Mouse (Mus musculus) kidney, adult 9 months (tissue): ENCODE results near the gene Morf4l1.
"Not testable (repeated sequence)": the region's sequence is repeated elsewhere in the genome, so short reads cannot be mapped to it uniquely, and the experiment has no call there.

Experiments
- DNase-seq: peaks from one replicate; pipeline ENCODE4 v3.0.0; 2022

The Morf4l1 gene

GRCm38 (mm10) chr9:90113651-90114566 is 665 bp downstream of the Morf4l1 start:
- peak; percentile 94 for DNase-seq

GRCm38 (mm10) chr9:90113151-90113550 is 1.4 kb downstream of the Morf4l1 start:
- DNase-seq: no peak

- DNase-seq: no peak
Observed at GRCm38 (mm10) chr9:90109386-90109785, 5.2 kb downstream of the Morf4l1 start.

GRCm38 (mm10) chr9:90108272-90108671 is 6.3 kb downstream of the Morf4l1 start:
- no peak for DNase-seq

DNA sequence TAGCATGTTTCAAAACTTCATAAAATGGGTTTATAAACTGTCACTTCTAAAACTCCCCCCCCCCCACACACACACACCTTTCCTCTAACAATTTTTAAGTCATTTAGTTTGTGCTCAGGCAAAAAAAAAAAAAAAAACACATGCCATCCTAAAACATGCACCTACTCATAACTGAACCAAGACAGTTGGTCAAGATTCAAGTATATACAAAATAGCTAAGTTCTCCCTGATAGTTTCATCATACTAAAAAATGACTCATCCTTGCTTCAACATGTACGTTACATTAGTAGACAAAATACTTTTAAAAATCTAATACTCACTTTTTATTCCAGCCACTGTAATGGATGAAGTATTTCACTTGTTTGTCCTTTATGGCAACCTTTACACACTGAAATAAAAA is 7.7 kb downstream of the Morf4l1 start:
- DNase-seq: no peak

DNA sequence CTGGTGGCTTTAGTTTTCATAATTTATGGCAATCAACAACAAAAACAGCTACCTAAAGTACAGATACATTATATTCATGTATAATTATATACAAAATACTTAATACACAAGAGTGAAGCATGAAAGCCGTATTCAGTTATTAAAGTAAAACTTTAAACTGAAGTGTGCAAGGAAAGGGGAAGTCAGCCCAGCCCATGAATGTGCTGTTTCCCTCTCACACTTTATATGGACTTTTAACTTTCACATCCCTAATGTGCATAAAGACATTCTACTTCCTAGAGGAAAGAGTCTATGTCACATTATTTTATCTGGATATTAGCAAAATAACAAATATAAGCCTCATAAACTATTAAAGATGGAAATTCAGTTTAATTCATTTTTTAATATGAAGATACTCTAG is 9.1 kb downstream of the Morf4l1 start:
- DNase-seq: no peak

GRCm38 (mm10) chr9:90100760-90101159 is 13.8 kb downstream of the Morf4l1 start:
- no peak for DNase-seq

- DNase-seq: no peak
Observed at GRCm38 (mm10) chr9:90098934-90099333, 15.6 kb downstream of the Morf4l1 start.

DNA sequence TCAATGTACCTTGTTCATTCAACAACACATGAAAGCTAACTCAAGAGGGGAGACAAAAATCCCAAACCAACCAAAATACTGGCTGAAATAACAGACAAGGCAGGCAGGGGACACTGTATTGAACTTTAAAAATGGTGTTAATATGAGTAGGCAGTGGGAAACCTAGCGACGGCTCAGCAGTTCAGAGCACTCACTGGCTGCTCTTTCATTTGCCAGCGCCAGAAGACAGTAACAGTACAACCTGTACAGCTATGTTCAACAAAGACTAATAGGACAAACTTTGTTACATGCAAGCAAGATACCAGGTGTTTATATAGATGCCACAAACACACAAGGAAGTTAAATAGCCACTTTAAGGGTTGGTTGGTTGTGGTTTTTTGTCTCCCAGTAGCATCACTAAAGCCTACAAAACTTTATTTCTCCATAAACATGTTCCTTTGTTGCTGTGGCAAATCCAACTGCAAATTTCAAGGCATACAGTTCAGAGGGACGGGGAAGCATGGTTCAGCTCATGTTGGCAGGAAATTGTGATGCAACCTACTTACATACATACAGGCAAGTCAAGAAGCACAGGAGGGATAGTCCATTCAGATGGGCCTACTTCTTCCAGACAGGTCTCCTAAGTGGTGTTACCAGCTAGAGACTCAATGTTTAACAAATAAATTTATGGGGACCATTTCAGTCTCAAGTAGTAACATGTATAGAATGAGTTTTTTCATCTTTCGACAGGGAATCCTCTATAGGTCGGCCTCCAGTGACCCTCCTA is 25.1 kb downstream of the Morf4l1 start:
- no peak for DNase-seq

- no peak for DNase-seq
Observed at GRCm38 (mm10) chr9:90087906-90088485, 26.6 kb downstream of the Morf4l1 start.

DNA sequence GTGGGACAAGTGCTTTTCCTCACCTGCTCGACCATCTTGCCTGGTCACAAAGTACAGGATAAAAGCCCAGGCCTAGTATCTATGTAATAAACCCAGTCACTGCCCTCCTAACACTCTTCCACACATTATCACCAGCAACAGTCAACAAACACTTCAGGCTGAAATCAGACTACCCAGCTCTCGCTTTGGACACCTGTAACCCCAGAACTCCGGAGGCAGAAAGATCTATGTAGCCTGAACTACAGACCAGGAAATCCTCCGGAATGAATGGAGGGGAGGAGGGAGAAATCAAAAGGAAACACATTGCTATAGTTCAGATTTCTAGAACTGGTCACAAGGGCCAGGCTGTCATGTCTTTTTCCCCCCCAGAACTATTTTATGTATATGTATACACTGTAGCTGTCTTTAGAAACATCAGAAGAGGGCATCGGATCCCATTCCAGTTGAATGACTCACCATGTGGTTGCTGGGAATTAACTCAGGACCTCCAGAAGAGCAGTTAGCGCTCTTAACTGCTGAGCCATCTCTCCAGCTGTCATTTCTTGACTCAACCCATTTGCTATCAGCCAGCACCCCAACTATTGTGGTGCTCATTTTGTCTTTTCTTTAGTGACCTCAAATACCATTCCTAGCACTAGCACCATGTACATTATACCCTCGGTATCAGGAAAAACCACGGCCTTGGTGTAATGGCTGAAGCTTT is 29.7 kb downstream of the Morf4l1 start:
- DNase-seq: no peak

GRCm38 (mm10) chr9:90084152-90084551 is 30.4 kb downstream of the Morf4l1 start:
- DNase-seq: no peak

DNA sequence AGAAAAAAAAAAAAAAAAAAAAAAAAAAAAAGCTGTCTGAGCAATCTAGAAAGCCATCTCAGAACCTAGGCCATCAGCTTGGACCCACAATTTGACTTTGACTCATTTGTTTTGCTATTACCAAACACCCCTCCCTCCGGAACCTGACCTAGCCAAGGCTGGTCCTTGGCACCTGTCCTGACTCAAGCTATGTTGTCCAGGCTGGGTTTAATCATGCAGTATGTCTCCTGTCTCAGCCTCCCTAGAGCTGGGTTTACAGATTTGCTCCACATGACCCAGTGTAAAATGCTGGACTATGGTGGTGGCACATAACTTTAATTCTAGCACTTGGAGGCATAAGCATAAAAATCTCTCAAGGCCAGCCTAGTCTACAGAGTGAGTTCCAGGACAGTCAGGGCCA is 31.6 kb downstream of the Morf4l1 start:
- DNase-seq: no peak

DNA sequence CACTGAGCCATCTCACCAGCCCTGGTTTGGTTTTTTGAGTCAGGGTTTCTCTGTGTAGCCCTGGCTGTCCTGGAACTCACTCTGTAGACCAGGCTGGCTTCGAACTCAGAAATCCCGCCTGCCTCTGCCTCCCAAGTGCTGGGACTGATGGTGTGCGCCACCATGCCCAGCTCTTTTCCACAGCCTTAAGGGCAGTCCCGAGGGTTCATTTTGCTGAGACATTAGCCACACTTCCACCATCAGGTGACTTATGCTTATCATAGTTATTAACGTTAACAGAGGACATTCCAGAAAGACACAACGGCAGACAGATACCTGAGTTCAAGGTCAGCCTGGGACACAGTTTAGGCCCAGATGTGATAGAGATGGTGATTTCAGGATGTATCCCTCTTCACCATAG is 32.6 kb downstream of the Morf4l1 start:
- DNase-seq: not testable (repeated sequence)

- DNase-seq: peak; percentile 81
Observed at GRCm38 (mm10) chr9:90076849-90077461, 37.6 kb downstream of the Morf4l1 start.

GRCm38 (mm10) chr9:90076131-90076530 is 38.4 kb downstream of the Morf4l1 start:
- no peak for DNase-seq

DNA sequence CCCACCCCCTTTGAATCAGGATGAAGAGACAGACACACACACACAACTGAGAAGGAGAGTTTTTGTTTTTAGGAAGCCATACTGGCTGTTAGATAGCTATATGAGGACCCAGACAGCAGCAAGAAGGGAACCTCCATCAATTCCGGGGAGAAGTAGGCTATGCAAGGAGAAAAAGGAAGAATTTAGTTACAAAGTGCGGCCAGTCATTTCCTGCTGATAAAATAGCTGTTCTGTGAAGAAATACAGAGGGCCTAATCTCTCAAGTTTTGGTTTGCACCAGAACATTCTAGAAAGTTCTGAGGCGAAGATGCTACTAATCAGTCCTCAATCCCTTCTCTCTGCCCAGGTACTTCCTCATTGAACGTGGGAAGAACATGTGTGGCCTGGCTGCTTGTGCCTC is 39.2 kb downstream of the Morf4l1 start:
- DNase-seq: no peak

- DNase-seq: no peak
Observed at GRCm38 (mm10) chr9:90070174-90070573, 44.4 kb downstream of the Morf4l1 start.

DNA sequence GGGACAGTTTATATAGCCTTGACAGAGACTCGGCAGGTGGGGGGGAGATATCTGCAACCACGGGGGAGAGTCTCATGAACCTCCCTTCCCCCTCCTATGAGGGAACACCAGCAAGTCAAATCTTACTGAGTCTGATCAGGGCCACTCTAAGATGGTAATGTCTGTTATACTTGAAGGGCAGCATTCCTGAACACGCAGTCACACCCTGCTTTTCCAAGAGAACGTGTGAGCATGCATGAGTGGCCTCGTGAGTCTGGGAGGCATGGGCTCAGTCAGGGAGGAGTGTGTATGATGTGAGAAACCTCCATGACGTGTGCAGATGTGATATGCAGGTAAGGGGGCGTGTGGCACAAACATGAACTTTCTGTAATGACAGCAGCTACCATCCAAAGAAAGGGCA is 45.1 kb downstream of the Morf4l1 start:
- peak; percentile 41 for DNase-seq

GRCm38 (mm10) chr9:90068786-90069185 is 45.8 kb downstream of the Morf4l1 start:
- no peak for DNase-seq

DNA sequence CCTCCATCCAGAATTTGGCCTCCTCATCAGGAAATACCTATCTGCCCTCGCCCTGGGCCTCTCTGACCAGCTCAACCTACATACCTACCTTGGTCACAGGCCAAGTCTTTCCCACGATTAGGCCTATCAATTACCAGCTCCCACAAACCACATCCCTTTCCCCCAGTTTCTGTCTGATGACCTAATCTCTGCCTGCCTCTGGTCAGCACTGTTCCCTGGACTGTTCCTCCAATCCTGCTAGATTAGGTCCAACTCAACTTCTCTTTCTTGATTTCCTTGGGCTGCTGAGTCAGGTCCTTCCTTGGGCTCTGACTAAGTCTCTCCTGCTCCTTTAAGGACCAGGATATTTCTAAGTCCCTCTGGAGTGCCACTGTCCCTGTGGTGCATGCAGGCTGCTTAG is 47.2 kb downstream of the Morf4l1 start:
- no peak for DNase-seq

GRCm38 (mm10) chr9:90060932-90061331 is 53.6 kb downstream of the Morf4l1 start:
- DNase-seq: not testable (repeated sequence)

GRCm38 (mm10) chr9:90060574-90060875 is 54.0 kb downstream of the Morf4l1 start:
- no peak for DNase-seq
